Mouse (Mus musculus) 3134 (cell line): ENCODE data around the gene Fpr1.

Experiments used
- DNase-seq: peaks from one replicate; pipeline ENCODE4 v3.0.0-alpha.2; 2011; ENCODE audit warnings: low spot score; ENCODE audit not compliant: insufficient read length; ENCODE audit errors: extremely low read depth

The Fpr1 gene

DNA sequence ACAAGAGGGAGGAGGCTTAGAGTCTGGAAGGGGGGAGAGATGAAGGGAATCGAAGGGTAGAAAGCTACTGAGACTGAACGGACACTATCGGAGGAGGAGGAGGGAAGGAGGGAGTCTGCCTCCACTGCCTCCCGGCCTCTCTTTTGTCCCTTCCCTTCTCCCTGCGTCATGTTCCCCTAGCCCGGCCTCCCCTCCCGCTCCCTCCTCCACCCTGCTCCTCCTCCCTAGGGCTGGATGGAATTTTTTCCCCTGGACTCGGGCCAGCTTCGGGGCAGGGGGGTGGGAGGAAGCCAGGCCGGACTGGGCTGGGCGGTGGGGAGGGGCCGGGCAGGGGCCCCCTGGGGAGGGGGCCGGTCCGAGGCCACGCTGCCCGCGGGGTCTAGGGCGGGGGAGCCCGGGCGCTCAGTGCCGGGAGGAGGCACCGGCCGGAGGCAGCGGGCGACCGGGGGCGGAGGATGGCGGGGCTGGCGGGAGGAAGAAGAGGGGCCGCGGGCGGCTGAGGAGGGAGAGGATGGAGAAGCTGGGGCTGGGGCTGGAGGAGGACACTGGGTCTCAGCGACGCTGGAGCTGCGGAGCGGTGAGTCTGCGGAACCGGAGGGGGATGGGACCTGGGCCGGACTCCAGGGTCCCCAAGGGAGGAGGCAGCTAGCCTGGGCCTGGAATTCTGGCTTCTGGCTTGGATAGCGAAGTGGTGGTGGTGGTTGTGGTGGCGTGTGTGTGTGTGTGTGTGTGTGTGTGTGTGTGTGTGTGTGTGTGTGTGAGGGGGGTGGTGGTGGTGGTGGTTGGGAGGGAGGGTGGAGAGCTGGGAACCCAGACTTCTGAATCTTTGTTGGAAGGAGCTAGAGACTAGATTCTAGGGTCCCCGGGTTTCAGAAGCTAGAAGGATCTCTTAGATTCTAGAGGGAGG lies 56.7 kb downstream of the Fpr1 start, which contains the start of gene Spaca6:
Gene Spaca6, plus strand, starts transcription at position 408 of the 907 bp plus-strand sequence.
- peak; percentile 89 for DNase-seq
